Mouse (Mus musculus): ENCODE measurements at regions not wholly inside any gene's neighbourhood (a gene's known extent, or its start where the extent isn't known, plus 50 kb on each side); places are given as distances from the start of the nearest gene placed in this dataset.

GRCm38 (mm10) chr13:111982796-111983460 lies 174.1 kb upstream of the Map3k1 start:
- TF ChIP-seq CTCF (IDR thresholded peaks at IDR 0.05; ENCODE audit: low read depth, low read length) (no peak), POLR2A (IDR thresholded peaks at IDR 0.05; ENCODE audit: insufficient read depth, low read length) (no peak)

All from ES-Bruce4 (cell line).